Mouse (Mus musculus): ENCODE results near the gene Rab4a.
A peak's percentile ranks its signal among the peaks of the same experiment; 100 is the strongest.

Rab4a gene

DNA sequence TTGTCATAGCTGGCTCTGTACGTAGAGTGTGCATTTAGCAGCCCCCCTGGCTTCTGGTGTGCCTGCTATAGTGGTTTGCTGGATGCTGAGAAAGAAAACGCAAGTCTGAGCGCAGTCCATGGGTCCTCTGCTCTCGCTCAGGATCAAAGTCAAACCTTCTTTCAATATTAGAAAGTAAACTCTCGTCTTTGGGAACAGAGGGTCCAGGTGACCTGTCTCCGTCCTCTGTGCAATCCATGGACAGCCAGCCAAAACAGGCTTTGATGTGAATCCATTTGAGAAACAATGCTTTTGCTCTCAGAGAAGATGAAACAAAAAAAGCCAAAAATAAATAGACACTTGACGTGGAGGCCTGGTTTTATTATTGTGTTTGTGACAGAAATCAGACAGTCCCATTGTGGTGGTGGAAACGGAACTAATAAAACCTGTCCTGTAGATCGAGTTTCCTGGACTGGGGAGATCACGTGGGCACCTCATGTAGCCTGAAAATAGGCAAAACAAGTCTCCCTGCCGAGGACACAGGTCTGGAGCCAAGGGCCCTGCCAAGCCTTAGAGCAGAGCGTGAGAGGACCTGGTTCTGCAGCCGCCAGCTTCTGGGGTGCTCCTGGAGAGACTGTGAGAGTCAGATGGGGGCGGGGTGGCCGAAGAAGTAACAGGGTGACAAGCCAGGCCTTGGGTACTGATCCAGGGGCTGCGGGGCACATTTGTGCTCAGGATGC, 7.5 kb downstream of the Rab4a start:
- DNase-seq (ENCODE audit: low read depth), result no peak

DNA sequence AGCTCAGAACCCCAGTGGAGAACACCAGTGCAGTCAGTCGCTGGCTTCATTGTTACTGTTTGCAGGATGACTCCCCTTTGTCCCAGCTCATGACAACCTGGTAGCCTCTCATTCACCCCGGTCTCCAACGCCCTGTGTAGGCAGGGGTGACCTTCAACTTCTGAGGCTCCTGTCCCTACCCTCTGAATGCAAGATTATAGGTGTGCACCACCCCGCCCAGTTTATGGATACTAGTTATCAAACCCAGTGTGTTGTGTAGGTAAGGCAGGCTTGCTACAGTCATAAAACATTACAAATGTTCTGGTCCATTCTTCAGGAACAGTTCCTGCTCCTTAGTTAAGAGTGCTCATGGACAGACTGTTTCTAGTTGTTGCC, 8.1 kb downstream of the Rab4a start:
- no peak for DNase-seq (ENCODE audit: low read depth)

DNA sequence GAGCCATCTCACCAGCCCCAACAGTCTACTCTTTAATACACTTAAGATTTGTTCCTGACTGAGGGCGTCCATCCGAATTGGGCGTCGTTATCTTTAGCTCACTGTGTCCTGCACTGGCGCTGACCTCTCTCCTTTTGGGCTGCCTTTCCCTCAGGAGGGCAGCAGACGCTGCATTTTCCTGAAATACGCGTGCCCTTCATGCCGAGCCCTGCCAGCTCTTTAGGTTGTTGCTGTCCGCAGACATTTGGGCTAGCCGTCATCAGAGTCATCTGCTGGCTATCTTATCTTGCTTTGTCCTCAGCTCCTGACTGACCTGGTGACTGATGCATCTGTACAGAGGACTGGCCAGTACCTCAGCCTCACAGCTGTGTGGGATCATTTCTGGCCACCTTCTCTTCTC, 9.5 kb downstream of the Rab4a start:
- no peak for DNase-seq (ENCODE audit: low read depth)

DNA sequence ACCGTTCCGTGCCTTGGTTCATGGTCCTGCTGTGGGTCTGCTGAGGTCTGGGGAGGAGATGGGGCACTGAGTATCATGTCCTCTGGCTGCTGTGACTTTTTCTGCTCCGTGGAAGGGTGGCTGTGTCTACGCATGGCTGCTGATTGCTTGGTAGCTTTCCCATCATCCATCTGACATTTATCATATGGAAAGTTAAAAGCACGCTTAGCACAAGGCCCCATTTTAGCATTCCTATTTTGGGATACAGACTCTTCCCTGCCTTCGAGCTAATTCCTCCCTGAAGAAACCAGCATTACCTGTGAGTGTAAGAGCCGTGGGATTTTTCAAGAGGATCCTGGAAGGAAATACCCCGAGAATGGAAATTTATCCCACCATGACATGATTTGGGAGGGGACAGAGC, 11.2 kb downstream of the Rab4a start:
- no peak for DNase-seq (ENCODE audit: low read depth)

DNA sequence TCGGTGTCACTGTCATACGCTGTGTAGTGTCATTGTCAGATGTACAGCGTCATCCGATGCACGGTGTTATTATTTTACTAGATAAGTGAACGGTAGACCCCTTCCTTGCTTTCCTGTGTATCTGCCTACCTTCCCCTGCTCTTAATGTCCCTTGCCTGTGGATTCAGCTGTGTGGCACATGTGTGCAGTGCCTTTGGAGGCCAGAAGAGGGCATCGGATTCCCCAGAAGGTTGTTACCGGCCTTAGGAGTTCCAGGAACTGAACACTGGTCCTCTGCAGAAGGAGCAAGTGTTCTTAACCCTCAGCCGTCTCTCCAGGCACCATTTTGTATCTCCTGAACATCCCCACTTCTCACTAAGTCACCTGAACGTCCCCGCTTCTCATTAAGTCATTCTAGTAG, 12.0 kb downstream of the Rab4a start:
- DNase-seq (ENCODE audit: low read depth), result no peak

DNA sequence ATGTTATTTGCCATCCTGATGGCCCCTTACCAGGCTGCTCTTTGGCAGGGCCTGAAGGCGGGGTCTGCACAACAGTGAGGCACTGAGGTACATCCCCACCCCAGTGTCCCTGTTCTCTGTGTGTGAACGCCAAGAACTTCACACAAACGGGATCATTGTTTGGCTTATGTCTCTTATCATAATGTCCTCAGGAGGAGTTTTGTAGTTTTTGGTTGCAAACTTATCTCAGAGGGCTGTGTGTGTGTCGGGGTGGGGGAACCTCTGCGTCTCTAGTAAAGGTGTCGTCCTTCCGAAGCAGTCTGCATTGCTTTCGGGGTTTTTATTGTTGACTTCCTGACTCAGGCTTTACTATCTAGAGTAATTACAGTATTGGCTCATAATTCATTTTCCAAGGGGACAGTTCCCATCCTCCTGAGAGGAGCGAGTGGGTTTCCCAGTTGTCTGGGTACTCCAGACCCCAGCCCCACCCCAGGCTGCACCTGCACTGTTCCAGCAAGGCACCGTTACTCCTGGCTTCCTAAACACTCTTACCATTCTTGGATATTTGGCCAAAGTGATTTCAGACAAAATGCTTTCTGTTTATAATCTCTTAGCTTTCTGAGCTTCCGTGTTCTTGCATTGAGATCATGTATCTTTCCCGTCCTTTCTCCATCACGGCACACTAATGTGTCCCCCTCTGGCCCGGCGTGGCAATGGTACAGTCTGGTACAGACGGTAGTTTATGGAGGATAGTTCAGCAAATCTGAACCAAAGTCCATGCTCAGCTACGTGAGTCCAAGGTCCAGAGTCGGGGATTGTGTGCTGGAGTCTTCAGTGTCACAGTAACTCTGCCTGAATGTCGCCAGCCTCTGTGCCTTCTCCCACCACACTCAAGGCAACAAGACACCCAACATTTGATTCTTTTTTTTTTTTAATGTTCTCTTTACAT, 14.2 kb downstream of the Rab4a start:
- no peak for DNase-seq (ENCODE audit: low read depth)

DNA sequence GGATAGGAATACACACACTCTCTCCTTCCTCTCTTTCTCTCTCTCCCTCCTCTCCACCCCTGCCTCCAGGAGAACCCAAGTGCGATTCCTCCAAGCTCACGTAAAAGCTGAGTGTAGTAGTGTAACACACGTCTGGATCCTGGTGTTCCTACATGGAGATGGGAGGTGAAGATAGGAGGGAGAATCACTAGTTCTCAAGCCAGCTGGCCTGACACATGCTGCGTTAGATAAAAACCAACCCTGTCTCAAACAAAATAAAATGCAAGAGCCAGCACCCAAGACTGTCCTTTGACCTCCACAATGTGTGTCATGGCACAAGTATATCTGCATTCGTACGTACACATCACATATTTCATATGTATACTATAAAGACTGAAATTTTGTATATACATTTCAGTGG, 15.0 kb downstream of the Rab4a start:
- DNase-seq (ENCODE audit: low read depth), result no peak

DNA sequence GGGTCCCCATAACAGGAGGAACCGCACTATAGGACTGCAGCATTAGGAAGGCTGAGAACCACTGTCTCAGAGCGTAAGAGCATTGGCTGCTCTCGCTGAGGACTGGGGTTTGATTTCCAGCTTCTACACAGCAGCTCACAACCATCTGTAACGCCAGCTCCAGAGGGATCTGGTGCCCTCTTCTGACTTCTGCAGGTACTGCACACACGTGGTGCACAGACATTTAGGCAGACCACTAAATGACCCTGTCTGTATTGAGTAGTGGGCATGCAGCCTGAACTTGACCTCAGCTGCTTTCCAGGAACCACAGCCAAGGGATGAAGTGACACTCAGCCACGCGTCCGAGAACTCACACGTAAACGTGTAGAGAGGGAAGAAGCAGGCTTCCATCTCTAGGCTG, 17.3 kb downstream of the Rab4a start:
- no peak for DNase-seq (ENCODE audit: low read depth)

DNA sequence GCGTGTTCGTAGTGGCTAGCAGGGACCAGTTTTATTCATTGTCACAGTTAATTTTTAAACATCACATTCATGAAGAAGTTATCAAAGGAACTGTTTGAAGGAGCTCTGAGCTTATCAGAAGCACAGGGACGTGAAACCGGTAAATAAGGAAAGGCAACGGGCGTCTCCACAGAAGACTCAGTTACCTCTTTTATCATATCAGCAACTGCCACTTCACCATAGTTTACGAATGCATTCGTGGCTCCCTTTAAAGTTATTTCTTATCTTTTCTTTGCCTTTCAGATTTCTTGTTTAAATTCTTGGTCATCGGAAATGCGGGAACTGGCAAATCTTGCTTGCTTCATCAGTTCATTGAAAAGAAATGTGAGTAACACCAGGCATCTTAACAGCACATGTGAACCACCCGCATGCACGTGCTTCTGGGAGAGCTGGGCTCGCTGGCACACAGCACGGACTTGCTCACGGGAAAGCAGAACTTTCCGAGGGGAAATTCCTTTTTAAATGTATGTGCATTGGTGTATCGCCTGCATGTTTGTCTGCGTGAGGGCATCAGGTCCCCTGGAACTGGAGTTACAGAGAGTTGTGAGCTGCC, 17.8 kb downstream of the Rab4a start:
- DNase-seq (ENCODE audit: low read depth), result no peak

DNA sequence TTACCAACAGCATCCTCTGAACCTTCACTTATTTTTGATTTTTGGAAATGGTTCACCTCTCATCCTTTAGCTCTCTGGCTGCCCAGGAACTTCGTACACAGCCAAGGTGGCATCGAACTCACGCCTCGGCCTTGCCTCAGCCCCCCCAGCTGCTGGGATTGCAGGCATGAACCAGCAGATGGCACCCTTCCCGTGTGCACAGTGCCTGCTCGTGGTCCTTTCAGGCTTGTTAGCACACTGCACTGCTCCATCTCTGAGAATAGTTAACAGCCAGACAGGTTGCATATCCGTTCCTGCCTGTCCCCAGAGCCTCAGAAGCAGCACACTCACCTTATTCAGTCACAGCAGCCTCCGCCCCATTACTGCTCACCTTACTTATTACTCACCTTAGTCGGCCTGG, 20.2 kb downstream of the Rab4a start:
- DNase-seq (ENCODE audit: low read depth), result peak; percentile 74

DNA sequence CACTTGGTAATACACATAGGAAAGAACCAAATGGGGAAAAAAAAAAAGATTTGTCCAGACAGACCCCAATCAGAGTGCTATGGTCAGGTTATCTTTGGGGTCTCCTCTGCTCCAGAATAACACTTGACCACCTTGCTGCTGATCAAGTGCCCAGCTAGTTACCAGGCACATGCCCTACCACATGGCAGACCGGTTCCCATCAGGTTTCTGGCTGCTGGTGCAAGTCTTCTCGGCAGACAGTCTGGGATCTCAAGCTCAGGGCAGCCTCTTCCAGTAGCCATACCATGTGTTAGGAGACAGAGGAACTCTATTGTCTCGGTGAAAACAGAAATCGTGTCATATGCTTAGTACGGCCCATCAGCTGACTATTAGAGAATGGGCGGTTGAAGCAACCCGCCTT, 21.0 kb downstream of the Rab4a start:
- no peak for DNase-seq (ENCODE audit: low read depth)

DNA sequence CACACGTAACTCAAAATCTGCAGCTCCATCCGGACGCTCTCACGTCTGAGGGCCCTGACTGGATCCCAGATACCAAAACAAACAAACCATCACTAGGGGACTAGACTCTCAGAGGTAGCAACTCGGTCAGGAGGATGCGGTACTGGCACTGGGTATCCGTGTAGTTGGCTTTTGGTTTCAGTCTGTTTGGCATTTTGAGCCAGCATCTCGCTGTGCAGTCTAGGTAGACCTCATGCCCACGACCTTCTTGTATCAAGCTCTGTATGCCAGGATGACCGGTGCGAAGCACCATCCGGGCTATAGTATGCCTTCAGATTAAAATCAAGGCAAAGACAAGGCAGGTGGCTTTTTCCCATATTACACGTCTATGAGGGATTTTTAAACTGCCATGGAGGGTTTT, 21.7 kb downstream of the Rab4a start:
- DNase-seq (ENCODE audit: low read depth), result no peak

DNA sequence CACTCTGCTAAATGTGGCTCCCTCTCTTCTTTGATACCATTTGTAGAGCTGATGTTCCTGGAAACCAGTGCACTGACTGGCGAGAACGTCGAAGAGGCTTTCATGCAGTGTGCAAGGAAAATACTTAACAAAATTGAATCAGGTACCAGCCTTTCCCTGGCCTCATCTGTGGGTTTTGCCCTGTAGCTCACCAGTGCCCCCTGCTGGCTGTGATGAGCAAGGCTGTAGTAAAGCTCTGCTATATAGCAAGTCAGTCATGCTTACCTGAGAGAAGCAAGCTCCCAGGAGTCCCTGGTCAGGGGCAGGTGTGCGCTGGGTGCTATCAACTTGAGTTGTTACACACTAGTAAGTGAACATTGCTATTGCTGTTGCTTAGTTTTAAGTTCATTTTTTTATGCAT, 27.0 kb downstream of the Rab4a start:
- DNase-seq (ENCODE audit: low read depth), result peak; percentile 72

DNA sequence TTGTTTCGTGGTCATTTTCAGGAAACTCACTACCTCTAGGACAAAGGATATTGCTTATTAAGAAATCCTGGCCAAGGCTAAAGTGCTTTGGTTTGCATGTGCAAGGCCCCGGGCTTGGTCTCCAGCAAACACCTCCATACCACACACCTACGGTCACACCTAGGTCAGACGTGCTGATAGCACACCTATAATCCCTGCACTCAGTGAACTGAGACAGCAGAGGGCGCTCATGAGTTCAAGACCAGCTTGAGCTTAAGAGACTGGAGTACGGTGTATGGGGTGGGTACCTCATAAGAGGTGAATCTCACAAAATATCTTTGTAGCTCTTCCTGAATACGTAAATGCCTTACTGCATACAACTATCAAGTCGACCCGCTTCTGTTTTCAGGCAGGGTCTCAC, 29.7 kb downstream of the Rab4a start:
- peak; percentile 83 for DNase-seq (ENCODE audit: low read depth)

DNA sequence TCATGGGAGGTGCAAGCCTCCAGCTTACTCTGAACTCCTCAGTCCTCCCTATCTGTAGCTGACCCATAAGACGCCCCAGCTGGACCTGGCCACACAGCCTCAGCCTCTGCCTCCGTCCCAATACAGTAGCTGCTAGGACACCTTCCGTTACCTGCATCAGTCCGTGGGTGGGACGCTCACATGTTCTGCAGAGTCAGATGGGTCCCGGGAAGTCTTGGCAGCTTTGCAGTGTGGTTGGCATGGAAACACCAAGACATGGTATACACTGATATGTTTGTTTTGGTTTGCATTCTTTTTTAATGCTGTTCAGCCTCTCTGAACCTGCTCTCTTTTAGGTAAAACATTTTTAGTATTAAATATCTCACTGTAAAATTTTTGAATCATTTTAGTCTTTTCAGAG, 30.6 kb downstream of the Rab4a start:
- no peak for DNase-seq (ENCODE audit: low read depth)

DNA sequence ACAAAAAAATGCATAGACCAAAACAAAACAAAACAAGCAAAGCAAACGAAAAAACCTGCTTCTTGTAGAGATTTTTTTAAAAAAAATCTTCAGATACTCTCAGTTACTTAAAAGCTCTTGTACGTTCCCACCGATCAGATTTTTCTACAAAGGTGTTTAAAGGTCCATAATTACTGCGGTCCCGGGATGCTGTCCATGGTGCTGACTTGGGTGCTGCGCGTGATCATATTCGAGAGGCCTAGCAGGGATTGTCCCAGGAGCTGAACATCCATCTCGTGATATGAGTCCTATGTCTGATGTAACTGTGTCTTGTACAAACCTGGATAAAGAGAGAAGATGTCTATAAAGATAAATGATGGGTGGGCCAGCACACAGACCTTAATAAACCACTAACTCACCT, 32.7 kb downstream of the Rab4a start:
- peak; percentile 54 for DNase-seq (ENCODE audit: low read depth)

DNA sequence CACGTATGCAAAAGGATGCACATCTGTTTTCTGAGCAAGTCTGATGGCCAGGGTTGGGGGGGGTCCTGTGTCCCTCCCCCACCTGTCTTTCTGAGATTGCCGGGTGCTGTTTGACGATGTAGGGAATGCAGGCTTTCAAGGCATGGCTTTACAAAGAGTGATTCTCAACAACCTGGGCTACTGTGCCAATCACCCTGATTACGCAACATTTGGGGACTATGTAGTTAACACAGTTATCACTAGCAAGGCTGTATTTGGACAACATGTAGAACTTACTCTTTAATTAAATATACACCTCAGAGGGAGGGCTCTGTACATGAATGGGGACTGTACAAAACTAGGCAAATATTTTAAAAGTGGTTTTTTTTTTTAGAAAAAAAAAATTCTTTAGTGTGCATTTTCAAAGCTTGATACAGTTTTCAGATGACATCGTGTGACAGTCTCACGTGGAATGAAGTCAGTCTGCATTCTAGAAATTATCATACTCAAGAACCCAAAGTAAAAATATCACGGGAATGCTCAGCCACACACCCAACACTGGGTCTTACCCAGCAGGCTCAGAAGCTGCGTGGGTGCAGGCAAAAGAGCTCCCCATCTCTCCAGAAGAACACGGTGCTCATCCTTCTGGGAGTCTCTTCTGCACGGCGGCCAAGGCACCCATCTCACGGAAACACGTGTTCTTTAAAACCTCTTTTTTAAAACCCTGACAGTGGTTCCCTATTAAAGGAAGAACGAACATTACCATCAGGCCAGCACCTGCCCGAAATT, 35.0 kb downstream of the Rab4a start:
- no peak for DNase-seq (ENCODE audit: low read depth)

DNA sequence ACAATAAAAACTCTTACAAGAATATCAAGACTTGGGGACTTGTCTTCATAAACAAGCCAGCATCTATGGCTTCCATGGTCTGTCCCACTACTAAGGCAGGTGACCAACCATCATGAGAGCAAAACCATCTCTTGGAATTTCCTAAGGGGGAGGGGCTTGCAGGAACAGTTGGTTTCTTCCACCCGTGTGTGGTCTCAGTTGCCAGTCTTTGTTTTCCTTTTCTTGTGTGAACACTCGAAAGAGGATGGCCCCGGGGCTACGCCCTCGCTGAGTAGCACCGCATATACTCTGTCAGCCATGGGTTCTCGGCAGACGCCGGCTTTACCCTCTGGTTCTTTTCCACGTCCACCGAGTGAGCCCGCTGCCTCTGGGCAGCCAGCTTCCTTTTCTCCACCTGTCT, 36.3 kb downstream of the Rab4a start:
- DNase-seq (ENCODE audit: low read depth), result no peak

DNA sequence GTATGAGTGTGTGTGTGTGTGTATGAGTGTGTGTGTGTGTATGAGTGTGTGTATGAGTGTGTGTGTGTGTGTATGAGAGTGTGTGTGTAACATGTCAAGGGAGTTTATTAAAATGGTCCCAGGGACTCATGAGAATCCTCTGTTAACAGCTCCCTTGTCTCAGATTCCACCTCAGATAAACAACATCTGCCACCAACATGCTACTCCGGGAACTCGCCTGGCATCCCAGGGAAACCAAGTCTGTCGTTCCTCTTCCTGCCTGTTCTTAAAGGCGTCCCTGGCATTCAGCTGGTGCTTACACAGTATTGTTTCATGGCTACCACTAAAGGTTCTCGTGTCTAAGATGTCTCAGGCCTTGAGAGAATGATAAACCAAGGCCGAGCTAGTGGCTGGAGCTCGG, 38.6 kb downstream of the Rab4a start:
- no peak for DNase-seq (ENCODE audit: low read depth)

DNA sequence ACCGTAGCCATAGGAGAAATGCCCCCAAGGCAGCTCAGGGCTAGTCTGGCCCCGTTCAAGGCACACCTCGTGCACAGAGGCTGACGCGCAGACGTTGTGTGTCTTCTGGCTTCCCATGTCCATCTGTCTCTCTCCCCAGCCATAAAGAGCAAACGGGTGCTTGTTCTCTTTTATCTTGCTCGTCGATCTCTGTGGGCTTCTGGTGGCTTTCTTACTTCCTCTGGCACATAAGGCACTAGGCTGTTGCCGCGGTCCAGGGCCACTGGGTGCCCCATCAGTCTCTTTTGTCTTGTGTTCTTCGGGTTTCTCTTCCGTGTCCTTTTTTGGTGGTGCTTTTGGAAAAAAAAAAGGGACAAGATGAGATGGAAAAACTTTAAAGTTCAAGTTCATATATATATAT, 39.3 kb downstream of the Rab4a start:
- no peak for DNase-seq (ENCODE audit: low read depth)

DNA sequence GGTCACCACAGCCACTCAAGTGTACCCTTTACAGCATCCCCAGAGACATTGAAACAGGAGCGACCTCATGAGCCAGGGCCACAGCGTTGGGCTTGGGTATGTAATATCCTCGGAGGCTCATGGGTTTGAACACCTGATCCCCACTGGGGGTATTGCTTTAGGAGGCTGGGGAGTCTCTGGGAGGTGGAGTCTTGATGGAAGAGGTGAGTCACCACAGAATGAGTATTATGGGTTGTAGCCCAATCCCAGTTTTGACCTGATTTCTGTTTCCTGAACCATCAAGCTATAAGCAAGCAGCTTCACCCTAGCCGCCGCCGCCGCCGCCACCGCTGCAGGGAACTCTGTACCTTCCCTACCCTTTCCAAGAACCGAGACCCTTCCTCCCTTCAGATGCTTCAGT, 40.2 kb downstream of the Rab4a start:
- DNase-seq (ENCODE audit: low read depth), result peak; percentile 29

DNA sequence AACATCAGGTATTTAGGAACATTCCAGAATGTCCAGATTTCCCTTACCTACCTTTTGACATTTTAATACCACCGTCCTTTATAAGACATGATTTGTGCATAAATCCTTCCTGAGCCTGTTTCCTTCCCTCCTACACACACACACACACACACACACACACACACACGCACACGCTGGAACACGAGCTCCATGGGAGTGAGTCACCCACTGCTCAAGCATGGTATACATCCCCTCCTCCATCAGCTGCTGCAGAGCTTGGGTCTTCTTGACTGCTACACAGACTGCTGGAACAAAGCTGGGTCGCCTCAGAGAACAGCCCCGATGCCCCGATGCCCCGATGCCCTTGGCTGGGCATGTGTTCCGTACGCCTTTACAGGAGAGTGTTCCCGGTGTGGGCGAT, 40.7 kb downstream of the Rab4a start:
- DNase-seq (ENCODE audit: low read depth), result peak; percentile 85

DNA sequence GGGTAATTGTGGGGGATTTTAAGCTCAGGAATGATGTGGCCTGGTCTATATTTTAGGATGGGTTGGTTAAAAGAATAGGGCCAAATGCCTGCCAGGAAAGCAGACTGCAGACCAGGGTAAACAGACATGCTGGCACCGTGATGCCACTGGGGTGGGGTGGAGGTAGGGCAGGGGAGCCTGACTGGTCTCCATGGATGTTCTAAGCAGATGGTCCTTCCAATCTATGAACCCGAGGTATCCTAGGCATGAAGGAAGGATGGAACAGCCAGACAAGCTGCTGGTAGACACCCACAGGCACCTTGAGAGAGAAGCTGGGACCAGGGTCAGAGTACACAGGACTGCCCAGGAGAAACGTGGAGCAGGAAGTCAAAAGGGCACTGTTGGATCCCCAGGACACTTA, 41.8 kb downstream of the Rab4a start:
- DNase-seq (ENCODE audit: low read depth), result no peak

Data from NIH3T3 (cell line).